Mouse (Mus musculus) myocyte (in vitro differentiated cells): ENCODE measurements around the gene Kcnh2.

Experiments used
- POLR2A ChIP-seq: IDR thresholded peaks from one replicate; pipeline ENCODE4 v1.6.1; 2011; ENCODE audit warnings: low read depth, mild to moderate bottlenecking, control low read depth, moderate library complexity; ENCODE audit not compliant: insufficient read length
- POLR2AphosphoS2 ChIP-seq: IDR thresholded peaks from one replicate; pipeline ENCODE4 v1.6.1; 2011; ENCODE audit warnings: low read depth, control low read depth; ENCODE audit not compliant: insufficient read length
- TCF12 ChIP-seq: IDR thresholded peaks from one replicate; pipeline ENCODE4 v1.6.1; 2011; ENCODE audit warnings: mild to moderate bottlenecking, control low read depth; ENCODE audit not compliant: poor library complexity, insufficient read depth, severe bottlenecking

- TF ChIP-seq POLR2A (no peak), POLR2AphosphoS2 (no peak), TCF12 (no peak)
These were observed 48.2 kb downstream of the Kcnh2 start for GRCm38 (mm10) chr5:24303199-24303598.
